Mouse (Mus musculus): ENCODE data around the gene Fra10ac1.

Gene Fra10ac1

GRCm38 (mm10) chr19:38232516-38232915 is 8.6 kb upstream of the Fra10ac1 start:
- in situ Hi-C loops (cut with MboI, MseI): no loop called here

DNA sequence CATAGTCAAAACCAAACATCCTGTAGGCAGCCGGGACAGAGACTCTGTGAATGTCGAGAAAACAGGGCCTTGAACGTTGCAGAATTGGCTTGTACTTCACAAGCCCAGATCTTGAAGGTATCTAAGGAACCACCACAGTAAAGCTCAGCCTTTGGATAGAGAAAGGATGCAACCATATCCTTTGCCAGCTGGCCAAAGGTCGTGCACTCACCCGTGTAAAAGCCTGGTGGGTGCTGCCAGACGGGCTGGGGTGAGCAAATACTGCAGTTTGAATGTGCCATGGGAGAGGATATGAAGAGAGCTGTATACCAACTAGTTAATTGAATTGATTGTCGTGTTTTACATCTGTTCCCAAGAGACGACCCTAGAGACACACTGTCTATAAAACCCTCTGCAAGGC is 8.1 kb upstream of the Fra10ac1 start:
- in situ Hi-C loops (cut with MboI, MseI): no loop called here

GRCm38 (mm10) chr19:38228699-38229098 is 4.7 kb upstream of the Fra10ac1 start:
- in situ Hi-C loops (cut with MboI, MseI): no loop called here

- in situ Hi-C loops (cut with MboI, MseI): loop anchor here (5.0 kb wide), 1 partner anchor 172 kb away; no protein-coding TSS in a partner anchor
Measured at GRCm38 (mm10) chr19:38224685-38225060, 717 bp upstream of the Fra10ac1 start.

DNA sequence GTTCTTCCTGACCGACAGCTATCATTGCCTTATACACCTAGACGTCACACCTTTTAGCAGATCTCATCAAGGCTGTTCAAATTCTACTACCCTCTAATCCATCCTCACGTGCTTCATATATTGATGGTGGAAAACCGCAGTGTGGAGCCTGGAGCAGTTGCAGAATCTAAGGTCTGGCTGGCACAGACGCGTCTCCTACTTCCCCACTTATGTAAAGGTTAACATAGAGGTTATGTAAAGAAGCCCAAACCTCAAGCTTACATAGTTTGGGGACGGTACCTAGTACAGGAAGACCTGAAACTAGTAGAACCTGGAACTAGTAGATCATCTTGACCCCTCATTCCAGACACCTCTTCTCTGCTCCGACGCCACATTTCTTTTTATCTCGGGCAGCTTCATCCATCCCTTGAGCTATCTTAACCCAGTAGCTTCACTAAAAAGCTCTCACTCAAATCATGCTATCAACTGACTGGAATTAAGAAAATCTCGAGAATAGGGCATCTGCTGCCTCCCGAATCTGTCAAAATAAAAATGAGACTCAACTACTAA is 526 bp downstream of the Fra10ac1 start:
- in situ Hi-C loops (cut with MboI, MseI): loop anchor here (5.0 kb wide), 1 partner anchor 171 kb away; no protein-coding TSS in a partner anchor

DNA sequence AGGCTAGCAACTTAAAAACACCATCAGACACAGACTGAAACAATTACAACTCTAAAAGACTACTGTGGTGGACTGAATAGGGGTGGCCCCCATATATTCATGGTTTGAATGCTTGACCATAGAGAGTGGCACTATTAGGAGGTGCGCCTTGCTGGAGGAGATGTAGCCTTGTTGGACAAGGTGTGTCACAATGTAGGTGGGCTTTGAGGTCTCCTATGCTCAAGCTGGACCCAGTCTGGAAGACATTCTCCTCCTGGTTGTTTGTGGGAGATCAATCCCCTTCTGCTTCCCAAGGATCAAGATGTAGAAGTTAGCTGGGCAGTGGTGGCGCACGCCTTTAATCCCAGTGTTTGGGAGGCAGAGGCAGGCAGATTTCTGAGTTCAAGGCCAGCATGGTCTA is 6.3 kb downstream of the Fra10ac1 start:
- in situ Hi-C loops (cut with MboI, MseI): no loop called here

DNA sequence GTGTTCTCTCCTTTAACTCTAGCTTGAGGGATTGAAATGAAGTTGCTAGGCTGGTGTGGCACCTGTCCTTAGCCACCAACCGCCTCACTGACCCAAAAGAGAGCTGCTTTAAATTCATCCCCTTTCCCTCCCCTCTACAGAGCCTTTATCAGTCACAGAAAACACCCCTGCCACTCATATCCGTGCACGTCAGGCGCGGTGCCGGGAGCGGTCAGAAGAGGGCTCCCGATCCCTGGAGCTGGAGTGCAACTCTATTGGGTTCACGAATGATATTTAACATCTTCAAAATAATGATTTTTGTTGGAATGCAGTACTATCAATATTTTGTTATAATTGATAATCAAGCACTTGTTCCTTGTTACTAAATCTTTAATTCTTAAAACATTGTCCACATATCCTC is 17.3 kb downstream of the Fra10ac1 start:
- in situ Hi-C loops (cut with MboI, MseI): no loop called here

DNA sequence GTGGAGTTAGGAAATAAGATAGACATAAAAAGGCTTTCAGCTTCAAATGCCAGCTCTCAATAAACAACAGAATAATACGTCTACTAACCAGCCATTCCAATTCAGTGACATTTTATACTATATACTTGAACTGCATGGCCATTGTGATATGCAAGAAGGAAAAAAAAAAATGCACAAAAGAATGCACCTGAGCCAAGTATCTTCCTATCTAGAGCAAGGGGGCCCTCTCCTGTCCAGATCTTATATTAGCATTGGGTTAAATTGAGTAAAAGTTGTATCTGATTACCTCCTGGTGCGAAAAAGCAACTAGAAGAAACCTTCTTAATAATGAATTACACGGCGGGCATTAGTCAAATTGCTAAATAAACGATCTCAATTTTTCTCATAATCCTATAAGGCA is 25.2 kb downstream of the Fra10ac1 start:
- in situ Hi-C loops (cut with MboI, MseI): no loop called here

DNA sequence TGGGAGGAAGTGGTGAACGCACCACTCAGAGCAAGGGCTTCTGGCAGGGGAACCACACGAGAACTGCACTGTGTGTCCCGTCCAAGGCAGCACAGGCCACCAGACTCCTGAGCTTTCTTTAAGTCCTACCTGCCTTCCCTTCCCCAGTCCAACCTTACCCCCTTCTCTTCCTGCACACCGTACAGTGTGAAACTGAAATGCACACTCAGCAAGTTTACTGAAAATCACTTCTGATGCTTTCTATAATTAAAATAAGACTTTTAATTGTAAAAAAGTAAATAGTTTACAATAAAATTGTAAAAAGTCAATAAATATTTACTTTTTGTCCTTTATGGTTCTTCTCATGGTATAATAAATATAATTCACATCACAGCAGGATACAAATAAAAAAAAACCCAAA is 28.7 kb downstream of the Fra10ac1 start:
- in situ Hi-C loops (cut with MboI, MseI): no loop called here

- in situ Hi-C loops (cut with MboI, MseI): no loop called here
Measured at GRCm38 (mm10) chr19:38191446-38191845, 32.5 kb downstream of the Fra10ac1 start.

DNA sequence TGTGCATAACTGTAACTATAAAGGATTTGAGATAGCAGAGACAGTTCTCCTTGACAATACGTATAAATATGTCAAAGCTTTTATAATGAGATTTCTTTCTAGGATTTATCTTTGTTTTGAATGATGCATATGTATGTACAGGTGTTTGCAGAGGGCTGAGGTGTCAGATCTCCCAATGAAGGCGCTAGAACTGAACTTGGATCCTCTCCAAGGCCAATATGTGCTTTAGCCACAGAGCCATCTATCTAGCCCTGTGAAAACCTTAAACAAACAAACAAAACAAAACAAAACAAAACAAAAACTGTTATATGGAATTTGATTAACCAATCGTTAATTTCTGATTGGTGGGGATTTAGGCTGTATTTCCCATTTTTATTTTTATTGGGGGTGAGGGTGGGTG is 33.4 kb downstream of the Fra10ac1 start:
- in situ Hi-C loops (cut with MboI, MseI): no loop called here

DNA sequence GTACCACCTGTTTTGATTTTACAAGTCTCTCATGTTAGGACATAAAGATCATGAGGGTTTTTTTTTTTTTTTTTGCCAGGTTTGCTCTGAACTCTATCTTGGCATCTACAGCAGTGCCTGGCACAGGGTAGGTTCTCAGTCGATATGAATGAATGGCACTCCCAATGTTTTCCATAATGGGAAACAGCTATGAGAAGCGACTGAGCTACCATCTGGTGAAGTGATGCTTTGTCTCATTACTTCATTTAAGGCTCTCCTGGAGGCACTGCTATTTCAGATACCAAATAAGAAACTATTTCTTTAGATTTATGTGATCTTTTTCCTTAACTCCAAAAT is 36.6 kb downstream of the Fra10ac1 start:
- in situ Hi-C loops (cut with MboI, MseI): no loop called here

- in situ Hi-C loops (cut with MboI, MseI): no loop called here
Measured at GRCm38 (mm10) chr19:38186631-38187344, 37.2 kb downstream of the Fra10ac1 start.

DNA sequence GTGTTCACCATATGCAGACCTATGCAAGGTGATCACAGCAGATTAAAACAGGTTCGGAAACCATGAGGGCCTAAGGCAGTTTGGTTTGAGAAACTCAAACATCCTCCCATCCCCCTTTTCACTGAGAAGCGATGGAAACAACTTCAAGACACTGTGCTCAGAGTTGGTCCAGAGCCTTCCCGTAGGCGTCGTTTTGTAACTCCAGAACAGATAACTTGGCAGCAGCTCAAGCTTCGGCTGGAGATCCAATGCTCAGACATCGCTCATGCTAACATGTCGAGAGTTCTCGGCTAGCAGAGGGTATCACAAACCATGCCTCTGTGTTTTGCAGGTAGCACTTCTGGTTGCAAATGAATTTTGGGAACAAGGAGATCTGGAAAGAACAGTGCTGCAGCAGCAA is 44.3 kb downstream of the Fra10ac1 start:
- in situ Hi-C loops (cut with MboI, MseI): no loop called here

DNA sequence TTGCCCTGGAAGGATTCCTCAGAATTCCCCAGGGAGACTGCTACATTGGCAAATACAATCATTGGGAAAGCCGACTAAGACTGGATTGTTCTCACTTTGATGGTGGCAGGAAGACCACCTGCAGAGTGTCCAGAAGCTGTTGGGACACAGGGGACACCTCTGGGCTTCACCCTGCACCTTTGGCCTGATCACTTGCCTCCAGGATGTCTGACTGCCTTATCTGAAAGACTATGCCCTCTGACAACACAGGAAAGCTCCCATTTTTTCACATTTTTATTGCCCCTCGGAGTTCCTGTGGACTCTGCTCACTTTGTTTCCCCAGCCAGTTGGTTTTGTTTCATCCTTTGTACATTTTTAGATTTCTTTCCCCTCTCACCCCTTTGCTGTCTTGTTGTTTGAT is 59.3 kb downstream of the Fra10ac1 start:
- in situ Hi-C loops (cut with MboI, MseI): no loop called here

GRCm38 (mm10) chr19:38161648-38162354 is 62.2 kb downstream of the Fra10ac1 start:
- in situ Hi-C loops (cut with MboI, MseI): no loop called here

DNA sequence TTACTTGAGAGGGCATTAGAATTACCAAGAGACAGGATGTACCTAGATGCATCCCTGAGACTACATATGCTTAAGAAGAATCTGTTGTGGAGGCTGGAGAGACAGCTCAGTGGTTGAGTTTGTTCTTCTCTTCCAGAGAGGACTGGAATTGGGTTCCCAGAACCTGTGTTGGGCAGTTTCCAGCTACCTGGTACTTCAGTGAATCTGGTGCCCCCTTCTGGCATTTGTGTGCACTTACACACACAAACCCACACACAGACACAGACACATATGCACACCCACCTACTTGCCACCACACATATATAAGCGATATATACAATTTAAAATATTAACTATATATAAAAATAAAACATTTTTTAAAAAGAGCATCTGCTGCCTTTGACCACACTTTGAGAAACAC is 67.7 kb downstream of the Fra10ac1 start:
- in situ Hi-C loops (cut with MboI, MseI): loop anchor here (5.0 kb wide), 1 partner anchor 64 kb away; no protein-coding TSS in a partner anchor

DNA sequence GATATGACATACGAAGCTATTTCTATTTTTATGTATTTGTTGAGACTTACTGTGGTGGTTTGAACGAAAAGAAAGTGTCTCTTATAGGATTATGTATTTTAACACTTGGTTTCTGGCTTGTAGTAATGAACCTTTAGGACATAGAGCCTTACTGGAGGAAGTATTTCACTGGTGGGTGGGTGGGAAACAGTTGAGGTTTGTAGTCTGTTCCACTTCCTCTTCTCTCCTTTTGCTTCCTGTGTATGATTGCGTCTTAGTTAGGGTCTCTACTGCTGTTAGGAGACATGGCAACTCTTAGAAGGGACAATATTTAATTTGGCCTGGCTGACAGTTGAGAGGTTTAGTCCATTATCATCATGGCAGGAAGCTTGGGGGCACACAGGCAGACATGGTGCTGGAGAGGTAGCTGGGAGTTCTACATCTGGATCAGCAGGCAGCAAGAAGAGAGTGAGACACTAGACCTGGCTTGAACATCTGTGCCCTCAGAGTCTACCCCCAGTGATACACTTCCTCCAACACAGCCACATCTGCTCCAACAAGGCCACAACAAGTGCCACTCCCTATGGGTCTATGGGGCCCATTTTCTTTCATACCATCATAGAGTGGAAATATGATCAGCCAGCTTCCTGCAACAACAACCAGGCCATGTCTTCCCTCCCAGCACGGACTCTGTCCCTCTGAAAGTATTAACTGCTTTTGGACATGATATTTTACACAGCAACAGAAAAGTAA is 80.2 kb downstream of the Fra10ac1 start:
- in situ Hi-C loops (cut with MboI, MseI): no loop called here

All from regulatory T cell (primary cell).